Mouse (Mus musculus) leukemia stem cell, adult 10-12 weeks (primary cell): ENCODE measurements around the gene Olfr1013. TPM values are rescaled to one million over a fixed set of nuclear protein-coding genes. Genes with fewer than 3 reads are reported as not detected.

Source experiments
- polyA plus RNA-seq: library from polyadenylated mRNA; stranded (reverse); fragments of >175 nt; gene quantifications from 2 replicates; pipeline ENCODE4 v1.2.3, GENCODE M21; 2012; ENCODE audit warnings: low replicate concordance

The Olfr1013 gene
- polyA plus RNA-seq = not detected in 2 replicates

DNA sequence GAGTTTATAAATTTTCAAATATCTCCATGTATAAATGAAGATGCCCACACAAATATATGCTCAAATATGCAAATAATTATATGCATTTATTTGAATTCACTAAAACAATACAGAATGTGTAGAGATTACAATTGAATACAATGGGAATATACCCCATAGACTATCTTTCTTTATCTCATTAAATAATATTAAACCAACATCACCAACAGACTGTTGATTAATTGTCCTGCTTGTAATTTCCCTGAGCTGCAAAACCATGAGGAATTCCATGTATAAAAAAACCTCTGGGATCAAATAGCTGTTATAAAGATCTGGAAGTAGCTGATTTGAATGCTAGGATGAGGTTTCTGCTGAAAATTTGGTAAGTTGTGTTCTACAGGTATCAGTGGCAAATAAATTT is at the start of gene Olfr1013:
Gene Olfr1013 (plus strand): TSS at position 301 of the 400 bp plus-strand sequence.

DNA sequence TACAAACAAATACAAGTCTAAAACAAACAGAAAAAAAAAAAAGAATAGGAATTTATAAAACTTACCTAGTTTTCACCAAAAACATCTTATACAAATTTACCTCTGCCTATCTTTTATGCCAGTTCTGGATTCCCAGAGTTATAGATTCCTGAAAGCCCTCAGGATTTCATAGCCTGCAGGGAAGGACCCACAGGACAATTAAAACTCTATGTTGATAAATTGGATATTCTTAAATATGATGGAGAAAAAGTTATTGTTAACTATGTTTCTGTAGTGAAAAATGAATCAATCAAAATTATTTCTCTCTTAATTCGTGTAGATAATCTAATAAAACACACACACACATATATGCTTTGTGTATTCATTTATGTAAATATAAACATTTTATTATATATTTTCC is 4.2 kb upstream of the Olfr1013 start, which contains the start of gene Olfr1012:
Gene Olfr1012 (minus strand): TSS at position 101 of the 400 bp plus-strand sequence.

DNA sequence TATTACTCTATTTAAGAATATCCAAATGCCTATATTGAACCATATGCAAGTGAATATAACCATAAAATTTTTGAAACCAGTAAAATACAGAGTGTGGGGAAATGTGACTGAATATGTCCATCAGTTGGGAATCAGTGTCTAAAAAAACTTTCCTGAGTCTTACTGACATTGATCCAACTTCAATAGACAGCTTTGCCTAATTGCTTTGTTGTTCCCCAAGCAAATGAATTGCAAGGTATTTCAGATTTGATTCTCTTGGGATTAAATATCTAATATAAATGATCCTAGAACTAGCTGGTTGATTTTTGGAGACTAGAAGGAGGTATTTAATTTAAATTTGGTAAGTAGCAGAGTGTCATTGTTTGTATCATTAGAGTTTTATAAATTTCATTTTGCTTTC is 5.5 kb downstream of the Olfr1013 start, which contains the start of gene Olfr1014:
Gene Olfr1014 (plus strand): TSS at position 301 of the 400 bp plus-strand sequence.

DNA sequence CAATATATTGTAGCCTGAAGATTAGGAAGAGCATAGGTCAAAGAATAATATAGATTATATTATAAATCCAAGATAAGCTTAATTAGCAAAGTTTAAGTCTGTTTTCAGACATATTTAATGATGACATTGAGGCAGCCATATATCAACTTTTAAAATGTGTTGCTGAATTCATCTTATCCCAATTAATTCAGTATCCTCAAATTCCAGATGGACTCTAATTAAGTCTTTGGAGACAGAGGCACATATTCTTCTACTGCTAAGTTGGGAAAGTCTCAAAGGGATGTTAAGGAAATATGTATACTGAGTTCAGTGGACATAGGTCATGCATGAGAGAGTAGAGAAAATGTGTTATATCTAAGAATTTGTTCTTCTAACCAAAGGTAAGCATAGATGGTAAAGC is 14.8 kb downstream of the Olfr1013 start, which contains the start of gene Olfr1015:
Gene Olfr1015 (plus strand): TSS at position 301 of the 400 bp plus-strand sequence.

DNA sequence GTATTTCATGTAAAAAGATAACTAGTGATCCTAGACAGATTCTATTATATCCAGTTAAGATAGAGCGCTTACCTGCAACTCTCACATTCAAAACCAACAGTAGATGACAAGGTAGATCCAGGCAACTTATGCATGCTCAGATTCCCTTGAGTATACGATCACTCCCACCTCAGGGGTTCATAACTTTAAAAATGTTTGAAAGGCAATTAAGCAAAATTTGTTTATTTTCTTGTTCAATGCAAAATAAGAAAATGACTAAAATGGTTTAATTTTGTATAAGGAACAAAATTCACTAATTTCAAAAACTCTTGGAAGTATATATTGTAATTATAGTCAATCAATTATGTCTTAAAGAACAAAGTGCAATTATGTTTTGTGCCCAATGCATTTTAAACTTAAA is 35.5 kb downstream of the Olfr1013 start, which contains the start of gene Olfr1016:
Gene Olfr1016 (minus strand): TSS at position 101 of the 400 bp plus-strand sequence.

DNA sequence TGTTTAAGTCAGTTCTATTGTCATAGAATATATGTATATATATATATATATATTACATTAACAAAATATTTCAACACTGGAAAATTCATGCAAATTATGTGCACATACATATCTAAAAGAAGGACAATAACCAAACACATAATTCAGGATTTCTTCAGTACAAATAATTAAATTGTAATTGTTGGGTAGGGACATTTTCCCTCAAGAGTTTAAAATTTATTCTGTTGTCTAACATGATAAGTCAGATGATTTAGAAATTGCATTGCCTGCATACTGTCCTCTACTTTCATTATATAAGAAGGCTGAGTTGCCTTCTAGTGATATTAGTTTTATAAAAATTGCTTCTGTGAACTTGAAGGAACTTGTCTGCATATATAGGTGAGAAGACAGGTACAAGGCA is 51.3 kb downstream of the Olfr1013 start, which contains the start of gene Olfr1018:
Gene Olfr1018 (plus strand): TSS at position 301 of the 400 bp plus-strand sequence.

Other genes starting within 250 kb of the Olfr1013 start
- not detected in 2 replicates for gene 4833423E24Rik, start 248.1 kb upstream of the Olfr1013 start, polyA plus RNA-seq
- gene Olfr996, start 187.9 kb upstream of the Olfr1013 start, polyA plus RNA-seq = not detected in 2 replicates
- gene Olfr998, start 178.2 kb upstream of the Olfr1013 start, polyA plus RNA-seq = not detected in 2 replicates
- not detected in 2 replicates for gene Olfr1000, start 155.2 kb upstream of the Olfr1013 start, polyA plus RNA-seq
- not detected in 2 replicates for gene Olfr1002, start 116.4 kb upstream of the Olfr1013 start, polyA plus RNA-seq
- not detected in 2 replicates for gene Olfr154, start 102.6 kb upstream of the Olfr1013 start, polyA plus RNA-seq
- gene Olfr1006, start 88.3 kb upstream of the Olfr1013 start, polyA plus RNA-seq = not detected in 2 replicates
- gene Olfr1008, start 77.7 kb upstream of the Olfr1013 start, polyA plus RNA-seq = not detected in 2 replicates
- 0.12 TPM in 1 of 2 replicates, not detected in the other for gene Olfr1009, start 51.7 kb upstream of the Olfr1013 start, polyA plus RNA-seq
- not detected in 2 replicates for gene Olfr1012, start 4.3 kb upstream of the Olfr1013 start, polyA plus RNA-seq
- gene Olfr1014, start 5.6 kb downstream of the Olfr1013 start, polyA plus RNA-seq = not detected in 2 replicates
- not detected in 2 replicates for gene Olfr1015, start 14.9 kb downstream of the Olfr1013 start, polyA plus RNA-seq
- not detected in 2 replicates for gene Olfr1016, start 35.4 kb downstream of the Olfr1013 start, polyA plus RNA-seq
- not detected in 2 replicates for gene Olfr1018, start 51.4 kb downstream of the Olfr1013 start, polyA plus RNA-seq
- not detected in 2 replicates for gene Olfr1019, start 78.4 kb downstream of the Olfr1013 start, polyA plus RNA-seq
- gene Olfr1020, start 79.9 kb downstream of the Olfr1013 start, polyA plus RNA-seq = not detected in 2 replicates
- gene Olfr1022, start 101.5 kb downstream of the Olfr1013 start, polyA plus RNA-seq = not detected in 2 replicates
- not detected in 2 replicates for gene Olfr1023, start 118.5 kb downstream of the Olfr1013 start, polyA plus RNA-seq
- not detected in 2 replicates for gene Olfr1024, start 138.0 kb downstream of the Olfr1013 start, polyA plus RNA-seq
- gene Olfr1025-ps1, start 148.1 kb downstream of the Olfr1013 start, polyA plus RNA-seq = not detected in 2 replicates
- not detected in 2 replicates for gene Olfr1026, start 154.5 kb downstream of the Olfr1013 start, polyA plus RNA-seq
- not detected in 2 replicates for gene Olfr1028, start 183.3 kb downstream of the Olfr1013 start, polyA plus RNA-seq
- gene Olfr1029, start 206.8 kb downstream of the Olfr1013 start, polyA plus RNA-seq = not detected in 2 replicates
- gene Olfr1030, start 212.2 kb downstream of the Olfr1013 start, polyA plus RNA-seq = not detected in 2 replicates
- not detected in 2 replicates for gene Olfr1031, start 223.2 kb downstream of the Olfr1013 start, polyA plus RNA-seq
- not detected in 2 replicates for gene Olfr1032, start 238.4 kb downstream of the Olfr1013 start, polyA plus RNA-seq